Mouse (Mus musculus) kidney, adult 2 months (tissue): ENCODE data around the gene Sdf2l1.

Experiments used
- CTCF ChIP-seq: fragments of 200-500 bp; conservative IDR thresholded peaks from 2 replicates; pipeline ENCODE4 v1.5.1; 2011; ENCODE audit warnings: low read depth, mild to moderate bottlenecking, control low read depth, low read length, moderate library complexity, mixed read lengths; ENCODE audit not compliant: insufficient read depth, insufficient read length
- POLR2A ChIP-seq: fragments of 200-500 bp; IDR thresholded peaks from one replicate; pipeline ENCODE4 v1.6.1; 2011; ENCODE audit warnings: low read depth, low read length, control low read depth

DNA sequence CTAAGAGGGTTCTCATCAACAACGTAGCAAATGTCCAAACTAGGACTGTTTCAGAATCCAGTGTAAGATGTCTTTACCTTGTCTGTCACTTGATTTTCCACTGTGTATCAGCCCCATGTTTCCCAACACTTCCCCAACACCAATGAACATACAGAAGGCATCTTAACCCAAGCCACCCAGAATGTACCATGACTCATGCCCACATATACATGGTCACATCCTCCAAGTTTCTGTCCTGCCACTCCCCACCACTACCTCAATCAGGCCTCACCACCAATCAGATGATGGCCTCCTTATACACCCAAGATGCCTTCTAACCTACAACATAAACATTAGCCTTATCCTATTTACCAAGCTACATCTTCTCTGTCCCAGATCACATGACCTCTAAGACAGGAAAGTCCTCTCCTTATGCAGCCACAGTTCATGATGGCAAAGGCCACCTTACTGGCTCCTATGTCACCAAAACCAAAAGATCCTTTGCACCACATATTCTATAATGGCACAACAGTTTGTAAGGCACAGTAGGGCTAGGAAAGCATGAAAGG, 45.5 kb upstream of the Sdf2l1 start:
- no peak for TF ChIP-seq POLR2A
- TF ChIP-seq CTCF: no peak
